Mouse (Mus musculus) lung, embryonic 14.5 days (tissue): ENCODE data around the gene Gm35134. TPM values are rescaled to one million over a fixed set of nuclear protein-coding genes. Genes with fewer than 3 reads are reported as not detected.
"Not testable (repeated sequence)": the region's sequence is repeated elsewhere in the genome, so short reads cannot be mapped to it uniquely, and the experiment has no call there.

Experiments
- ATAC-seq: fragments of 200-750 bp; cut with Nextera tagmentation; 2 replicates; pipeline ENCODE4 v1.8.0; 2017; ENCODE audit warnings: mild to moderate bottlenecking, moderate TSS enrichment, moderate library complexity; ENCODE audit not compliant: insufficient read depth
- DNase-seq: peaks from one replicate; pipeline ENCODE4 v3.0.0-alpha.2; 2015
- H3K27ac ChIP-seq: fragments of 300-500 bp; sonication (generic); 2 replicates; pipeline ENCODE4 v1.5.1; 2014; ENCODE audit warnings: low read depth, mild to moderate bottlenecking, moderate library complexity
- H3K27me3 ChIP-seq: fragments of 300-500 bp; sonication (generic); 2 replicates; pipeline ENCODE4 v1.6.1; 2014; ENCODE audit warnings: low read length, control low read depth; ENCODE audit not compliant: insufficient read depth
- H3K36me3 ChIP-seq: fragments of 300-500 bp; sonication (generic); 2 replicates; pipeline ENCODE4 v1.6.1; 2014; ENCODE audit warnings: control low read depth; ENCODE audit not compliant: insufficient read depth
- H3K4me1 ChIP-seq: fragments of 300-500 bp; sonication (generic); 2 replicates; pipeline ENCODE4 v1.6.1; 2014; ENCODE audit warnings: antibody characterized with exemption, control low read depth; ENCODE audit not compliant: insufficient read depth
- H3K4me2 ChIP-seq: fragments of 300-500 bp; sonication (generic); 2 replicates; pipeline ENCODE4 v1.6.1; 2014; ENCODE audit warnings: mild to moderate bottlenecking
- H3K4me3 ChIP-seq: fragments of 300-500 bp; sonication (generic); 2 replicates; pipeline ENCODE4 v1.5.1; 2014; ENCODE audit warnings: low read depth, low read length
- H3K9ac ChIP-seq: fragments of 300-500 bp; sonication (generic); 2 replicates; pipeline ENCODE4 v1.6.1; 2014
- H3K9me3 ChIP-seq: fragments of 300-500 bp; sonication (generic); 2 replicates; pipeline ENCODE4 v1.6.1; 2016; ENCODE audit warnings: low read depth, low read length, control low read depth
- WGBS: fragments of 180-500 bp; shearing (Covaris S2); extraction: QIAGEN DNeasy Blood & Tissue Kit; methylation state at CpG from one replicate; pipeline ENCODE4 v1.1.7; 2014; 5-methylcytosine and 5-hydroxymethylcytosine counted together
- polyA plus RNA-seq: library from polyadenylated mRNA; unstranded; fragments of >200 nt; fragmentation: Nextera tagmentation; extraction: Ambion mirVana; gene quantifications from 2 replicates; pipeline ENCODE4 v1.2.1, GENCODE M21; 2014

Gene Gm35134
- polyA plus RNA-seq = not detected in 2 replicates

- not testable (repeated sequence) for H3K27me3 ChIP-seq, H3K4me3 ChIP-seq, ATAC-seq, H3K36me3 ChIP-seq, DNase-seq, H3K27ac ChIP-seq, H3K4me1 ChIP-seq, H3K9ac ChIP-seq, H3K4me2 ChIP-seq, H3K9me3 ChIP-seq
- WGBS = no CpG with 5 or more reads among the region's 7 CpGs
Observed at GRCm38 (mm10) chrY:19112707-19113106, at the start of gene Gm35134. Gene Gm35134, plus strand, starts transcription at chrY:19113007.
